Mouse (Mus musculus): Measurements from ENCODE around the gene Crat.

GRCm38 (mm10) chr2:30446891-30447826, 31.5 kb upstream of the Crat start:
- TF ChIP-seq POLR2A (IDR thresholded peaks at IDR 0.05; ENCODE audit: borderline replicate concordance, control insufficient read depth, low read depth, low read length) (no peak), CTCF (IDR thresholded peaks at IDR 0.05; ENCODE audit: control insufficient read depth, insufficient read depth, low read length) (no peak)

Measured in bone marrow, adult 2 months (tissue).